Mouse (Mus musculus) thymus, adult 2 months (tissue): Measurements from ENCODE around the gene Ubac1.

Experiments used
- CTCF ChIP-seq: fragments of 200-500 bp; IDR thresholded peaks from 2 replicates; pipeline ENCODE4 v1.5.1; 2012; ENCODE audit warnings: mild to moderate bottlenecking, control low read depth, low read length, moderate library complexity, borderline replicate concordance; ENCODE audit not compliant: control insufficient read depth, poor library complexity, insufficient read depth; ENCODE audit errors: extremely low read depth
- POLR2A ChIP-seq: fragments of 200-500 bp; IDR thresholded peaks from 2 replicates; pipeline ENCODE4 v1.6.1; 2012; ENCODE audit warnings: mild to moderate bottlenecking, low read length, control low read depth, moderate library complexity; ENCODE audit not compliant: control insufficient read depth, poor library complexity, insufficient read depth; ENCODE audit errors: extremely low read depth

- no peak for TF ChIP-seq POLR2A
- TF ChIP-seq CTCF, result no peak
Observed at GRCm38 (mm10) chr2:25997716-25998115, 23.8 kb downstream of the Ubac1 start.
